Mouse (Mus musculus) layer of hippocampus, adult 9-10 months (tissue): ENCODE results near the gene Dock6.
"Not testable (repeated sequence)": the region's sequence is repeated elsewhere in the genome, so short reads cannot be mapped to it uniquely, and the experiment has no call there.

ENCODE experiments used
- DNase-seq: peaks from one replicate; pipeline ENCODE4 v3.0.0; 2022; ENCODE audit warnings: low spot score

Gene Dock6

GRCm38 (mm10) chr9:21808561-21808960 lies 43.9 kb downstream of the Dock6 start:
- DNase-seq: no peak

GRCm38 (mm10) chr9:21806976-21807375 lies 45.5 kb downstream of the Dock6 start:
- no peak for DNase-seq

GRCm38 (mm10) chr9:21806363-21806762 lies 46.1 kb downstream of the Dock6 start:
- no peak for DNase-seq

GRCm38 (mm10) chr9:21803986-21804644 lies 48.3 kb downstream of the Dock6 start:
- peak; percentile 35 for DNase-seq

GRCm38 (mm10) chr9:21801591-21801990 lies 50.8 kb downstream of the Dock6 start:
- no peak for DNase-seq

- no peak for DNase-seq
These were observed 51.3 kb downstream of the Dock6 start for GRCm38 (mm10) chr9:21801121-21801520.

GRCm38 (mm10) chr9:21799010-21799350 lies 53.5 kb downstream of the Dock6 start:
- DNase-seq: no peak

GRCm38 (mm10) chr9:21798345-21799009 lies 54.0 kb downstream of the Dock6 start, which contains the start of gene Kank2:
TSS of gene Kank2 (minus strand) at chr9:21798744.
- DNase-seq: no peak

- no peak for DNase-seq
These were observed 54.5 kb downstream of the Dock6 start for GRCm38 (mm10) chr9:21797921-21798344.

GRCm38 (mm10) chr9:21796919-21797318 lies 55.5 kb downstream of the Dock6 start:
- no peak for DNase-seq

- no peak for DNase-seq
These were observed 56.2 kb downstream of the Dock6 start for GRCm38 (mm10) chr9:21796259-21796658.

GRCm38 (mm10) chr9:21795579-21795978 lies 56.9 kb downstream of the Dock6 start:
- no peak for DNase-seq

- DNase-seq: no peak
These were observed 57.5 kb downstream of the Dock6 start for GRCm38 (mm10) chr9:21794925-21795324.

- no peak for DNase-seq
These were observed 58.0 kb downstream of the Dock6 start for GRCm38 (mm10) chr9:21794344-21794834.

GRCm38 (mm10) chr9:21793507-21793906 lies 58.9 kb downstream of the Dock6 start:
- DNase-seq: not testable (repeated sequence)

- DNase-seq: peak; percentile 59
These were observed 59.8 kb downstream of the Dock6 start for GRCm38 (mm10) chr9:21792644-21793043.

GRCm38 (mm10) chr9:21791861-21792260 lies 60.6 kb downstream of the Dock6 start:
- no peak for DNase-seq

GRCm38 (mm10) chr9:21788234-21788633 lies 64.2 kb downstream of the Dock6 start:
- no peak for DNase-seq

GRCm38 (mm10) chr9:21787654-21788053 lies 64.8 kb downstream of the Dock6 start:
- no peak for DNase-seq

GRCm38 (mm10) chr9:21786906-21787305 lies 65.5 kb downstream of the Dock6 start:
- DNase-seq: peak; percentile 31

- not testable (repeated sequence) for DNase-seq
These were observed 66.1 kb downstream of the Dock6 start for GRCm38 (mm10) chr9:21786309-21786708.

GRCm38 (mm10) chr9:21784517-21785307 lies 67.7 kb downstream of the Dock6 start:
- no peak for DNase-seq
